Mouse (Mus musculus) embryo, embryonic 9.5 days (tissue): Measurements from ENCODE around the gene Ssc4d.
A peak's percentile ranks its signal among the peaks of the same experiment; 100 is the strongest.

ENCODE experiments used
- DNase-seq: peaks from one replicate; pipeline ENCODE4 v3.0.0-alpha.2; 2017; ENCODE audit errors: extremely low spot score

Gene Ssc4d

GRCm38 (mm10) chr5:135975893-135976668 is 1.8 kb upstream of the Ssc4d start:
- DNase-seq: no peak

DNA sequence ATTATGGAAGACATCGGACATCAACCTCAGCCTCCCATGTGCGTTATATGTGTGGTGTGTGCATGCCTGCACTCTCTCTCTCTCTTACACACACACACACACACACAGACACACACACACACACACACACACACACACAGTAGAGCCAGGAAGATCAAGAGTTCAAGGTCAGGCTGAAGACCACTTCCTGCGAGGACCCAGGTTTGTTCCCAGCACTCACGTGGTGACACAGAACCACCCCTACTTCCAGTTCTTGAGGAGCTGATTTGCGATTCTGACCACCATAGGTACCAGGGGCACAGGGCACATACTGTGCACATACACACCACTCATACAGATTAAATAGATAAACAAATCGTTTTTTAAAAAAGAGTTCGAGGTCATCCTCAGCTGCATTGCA is 2.5 kb downstream of the Ssc4d start:
- DNase-seq: no peak

DNA sequence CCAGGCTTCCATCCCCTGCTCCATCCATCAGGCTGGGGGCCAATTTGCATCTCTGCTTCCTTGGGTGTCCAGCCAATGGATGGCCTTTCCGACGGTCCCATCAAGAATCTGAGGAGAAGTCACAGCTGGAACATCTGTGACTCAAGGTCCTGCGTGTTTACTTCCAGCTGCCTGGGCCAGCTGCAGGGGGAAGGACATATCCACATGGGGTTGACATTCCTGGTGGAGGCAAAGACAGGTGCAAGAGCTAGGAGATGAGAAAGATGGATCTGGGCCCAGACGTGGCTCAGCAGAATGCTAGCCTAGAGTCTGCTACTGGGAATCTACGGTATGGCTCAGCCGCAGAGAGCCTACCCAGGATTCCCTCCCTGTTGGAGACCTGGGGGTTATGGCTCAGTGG is 4.1 kb downstream of the Ssc4d start:
- no peak for DNase-seq

DNA sequence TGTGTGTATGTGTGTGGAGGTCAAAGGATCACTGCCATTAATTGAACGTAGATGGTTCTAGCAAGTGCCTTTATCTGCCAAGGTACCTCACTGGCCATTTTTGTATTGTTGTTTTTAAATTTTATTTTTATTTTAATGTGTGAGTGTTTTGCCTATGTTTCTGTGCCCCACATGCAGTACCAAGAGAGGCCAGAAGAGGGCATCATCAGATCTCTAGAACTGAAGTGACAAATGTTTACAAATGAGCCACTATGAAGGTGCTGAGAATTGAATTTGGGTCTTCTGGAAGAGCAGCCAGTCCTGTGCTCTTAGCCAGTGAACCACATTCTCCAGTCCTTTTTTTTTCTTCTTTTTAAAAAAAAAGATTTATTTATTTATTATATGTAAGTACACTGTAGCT is 5.5 kb downstream of the Ssc4d start:
- DNase-seq: peak; percentile 52

GRCm38 (mm10) chr5:135966866-135967265 is 7.5 kb downstream of the Ssc4d start:
- no peak for DNase-seq

DNA sequence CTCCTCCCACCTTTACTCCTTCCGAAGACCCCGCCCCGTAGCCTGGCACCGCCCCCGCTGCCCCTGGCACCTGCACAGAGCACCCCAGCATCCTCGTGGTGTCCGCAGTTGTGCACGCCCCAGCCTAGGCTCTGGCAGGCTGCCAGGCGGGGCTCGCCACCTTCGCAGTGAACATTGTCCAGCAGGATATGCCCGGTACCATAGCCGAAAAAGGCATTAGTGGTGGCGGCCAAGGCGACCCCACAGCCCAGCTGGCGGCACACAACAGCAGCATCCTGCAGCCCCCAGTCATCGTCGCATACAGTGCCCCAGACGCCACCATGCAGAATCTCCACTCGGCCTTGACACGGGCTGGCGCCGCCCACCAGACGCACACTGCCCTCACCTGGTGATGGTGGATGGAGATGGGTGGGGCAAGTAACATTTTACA is 8.8 kb downstream of the Ssc4d start:
- DNase-seq: no peak

- no peak for DNase-seq
These were observed 11.1 kb downstream of the Ssc4d start for GRCm38 (mm10) chr5:135963280-135963627.

GRCm38 (mm10) chr5:135962492-135963279 is 11.6 kb downstream of the Ssc4d start:
- peak; percentile 99 for DNase-seq

DNA sequence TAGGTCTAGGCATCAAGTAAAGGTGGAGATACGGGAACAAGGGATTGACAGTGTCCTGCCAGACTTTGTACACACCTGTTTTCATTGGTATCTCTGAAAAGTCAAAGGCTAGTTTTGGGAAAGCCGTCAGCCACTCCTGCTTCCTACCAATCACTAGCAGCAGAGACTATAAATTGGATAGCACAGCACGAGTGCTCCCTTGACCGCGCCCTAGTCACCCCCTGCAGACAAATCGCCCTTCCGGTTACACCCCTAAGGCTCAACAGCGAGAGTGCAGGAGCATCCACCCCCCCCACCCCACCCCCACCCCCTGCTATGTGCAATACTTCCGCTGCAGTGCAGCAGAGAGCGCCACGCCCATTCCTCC is 12.2 kb downstream of the Ssc4d start:
- DNase-seq: no peak

DNA sequence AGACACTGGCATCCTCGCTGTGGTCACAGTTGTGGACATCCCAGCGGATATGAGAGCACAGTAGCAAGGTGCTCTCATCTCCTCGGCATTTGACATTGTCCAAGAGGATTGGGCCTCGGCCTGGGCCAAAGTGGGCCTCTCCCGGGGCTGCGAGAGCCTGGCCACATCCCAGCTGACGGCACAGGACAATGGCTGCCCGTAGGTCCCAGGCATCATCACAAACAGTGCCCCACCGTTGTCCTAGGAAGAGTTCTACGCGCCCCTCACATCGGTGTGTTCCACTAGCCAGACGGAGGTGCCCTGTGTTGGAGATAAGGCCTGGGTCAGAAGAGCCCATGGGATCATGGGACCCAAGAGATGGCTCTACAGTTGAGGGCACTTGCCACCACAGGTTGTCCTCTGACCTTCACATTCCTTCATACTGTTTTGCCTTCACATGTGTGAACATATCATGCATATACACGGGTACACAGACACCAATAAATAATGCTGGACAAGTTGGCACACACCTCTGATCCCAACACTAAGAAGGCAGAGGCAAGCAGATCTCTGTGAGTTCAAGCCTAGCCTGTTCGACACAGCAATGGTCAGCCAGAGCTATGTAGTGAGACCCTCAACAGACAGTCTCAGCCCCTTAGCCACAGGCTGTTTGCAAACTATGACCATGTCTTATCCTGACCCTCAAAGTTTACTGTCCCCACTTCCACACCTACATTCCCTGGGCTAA is 13.3 kb downstream of the Ssc4d start:
- DNase-seq: no peak

GRCm38 (mm10) chr5:135959911-135960310 is 14.4 kb downstream of the Ssc4d start:
- DNase-seq: no peak

- DNase-seq: no peak
These were observed 16.0 kb downstream of the Ssc4d start for GRCm38 (mm10) chr5:135958367-135958766.

GRCm38 (mm10) chr5:135957207-135957974 is 16.9 kb downstream of the Ssc4d start:
- peak; percentile 94 for DNase-seq

DNA sequence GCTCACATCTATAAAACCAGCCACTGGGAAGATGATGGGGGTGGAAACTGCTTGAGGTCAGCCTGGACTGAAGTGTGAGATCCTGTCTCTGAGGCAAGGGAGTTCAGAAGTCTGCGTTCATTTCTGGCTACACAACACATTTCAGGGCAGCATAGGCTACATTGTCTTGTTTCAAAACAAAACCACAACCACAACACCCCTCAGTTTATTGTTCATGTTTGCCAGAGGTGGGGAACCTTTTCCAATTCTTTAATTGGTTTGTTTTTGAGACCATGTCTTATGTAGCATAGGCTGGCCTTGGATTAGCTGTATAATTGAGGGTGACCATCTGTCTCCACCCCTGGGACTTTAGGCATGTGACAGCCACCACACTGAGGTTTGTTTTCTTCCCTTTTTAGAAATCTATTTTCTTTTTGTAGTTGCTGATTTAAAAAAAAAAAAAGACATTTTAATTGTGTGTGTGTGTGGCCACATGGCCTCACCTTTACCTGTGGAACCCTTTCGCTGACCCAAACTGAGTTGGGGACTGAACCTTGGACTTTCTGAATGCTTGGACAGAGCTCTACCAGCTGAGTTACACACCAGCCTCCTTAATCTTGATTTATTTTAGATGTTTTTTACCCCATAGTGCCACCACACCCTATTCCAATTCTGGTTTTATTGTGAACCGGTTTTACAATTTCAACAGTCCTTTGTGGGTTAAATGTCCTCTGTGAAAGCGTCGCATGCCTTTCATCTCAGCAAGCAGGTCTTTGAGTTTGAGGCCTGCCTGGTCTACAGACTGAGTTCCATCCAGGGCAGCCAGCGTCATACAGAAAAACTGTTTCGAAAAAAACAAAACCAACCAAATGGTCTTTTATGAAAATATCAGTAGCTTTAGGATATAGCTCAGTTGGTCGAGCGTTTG is 17.8 kb downstream of the Ssc4d start:
- no peak for DNase-seq

DNA sequence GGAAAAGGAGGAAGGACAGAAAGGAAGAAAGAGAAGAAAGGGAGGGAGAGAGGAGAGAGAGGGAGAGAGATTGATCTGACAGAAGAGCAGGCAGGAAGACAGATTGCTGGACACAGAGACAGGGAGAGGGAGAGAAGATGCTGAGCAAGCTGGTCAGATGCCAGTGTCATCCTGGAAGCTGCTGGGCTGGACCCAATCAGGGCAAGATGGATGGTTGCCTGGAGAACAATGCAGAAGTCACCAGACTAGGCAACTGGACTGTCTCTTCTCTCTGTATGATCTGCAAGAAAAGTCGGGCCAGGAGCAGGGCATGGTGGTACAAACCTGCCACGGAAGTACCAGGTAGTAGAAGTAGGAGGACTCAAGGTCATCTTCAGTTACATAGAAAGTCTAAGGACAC is 21.5 kb downstream of the Ssc4d start:
- no peak for DNase-seq

GRCm38 (mm10) chr5:135951660-135952059 is 22.7 kb downstream of the Ssc4d start:
- DNase-seq: no peak

- DNase-seq: no peak
These were observed 23.5 kb downstream of the Ssc4d start for GRCm38 (mm10) chr5:135950710-135951412.

GRCm38 (mm10) chr5:135946621-135947020 is 27.7 kb downstream of the Ssc4d start:
- DNase-seq: no peak

- no peak for DNase-seq
These were observed 28.4 kb downstream of the Ssc4d start for GRCm38 (mm10) chr5:135945916-135946408.

DNA sequence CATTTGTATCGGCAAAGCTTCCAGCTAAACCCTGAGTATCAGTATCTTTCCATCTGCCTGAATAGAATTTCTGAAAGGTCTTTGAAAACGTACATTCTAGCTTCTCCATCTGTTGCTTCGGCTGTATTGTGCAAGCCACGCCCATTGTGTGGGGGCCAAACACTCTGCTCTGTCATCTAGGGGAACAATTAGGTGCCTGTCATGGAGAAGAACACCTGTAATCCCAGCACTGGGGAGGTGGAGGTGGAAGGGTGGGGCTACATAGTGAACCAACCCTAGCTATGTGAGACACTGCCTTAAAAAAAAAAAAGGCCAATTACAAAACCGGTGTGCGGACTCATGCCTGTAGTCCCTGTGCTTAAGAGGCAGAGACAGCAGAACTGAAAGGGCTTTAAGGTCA is 31.6 kb downstream of the Ssc4d start:
- no peak for DNase-seq
